Mouse (Mus musculus) MEL (cell line): ENCODE data around the gene Efna4. TPM values are rescaled to one million over a fixed set of nuclear protein-coding genes. Genes with fewer than 3 reads are reported as not detected.

Source experiments
- DNase-seq: peaks from one replicate; pipeline ENCODE4 v3.0.0; 2011; ENCODE audit warnings: low read depth, low spot score
- H3K27ac ChIP-seq: 2 replicates; pipeline ENCODE4 v1.5.1; 2012; ENCODE audit warnings: low read depth, mild to moderate bottlenecking, control low read depth, low read length, moderate library complexity; ENCODE audit not compliant: control insufficient read depth
- H3K27me3 ChIP-seq, 2 experiments: fragments of 150-350 bp in 1 of 2; sonication (generic) in 1 of 2; 2 replicates each; pipeline ENCODE4 v1.6.1; 2012; ENCODE audit warnings: low read length in 2 of 2, mild to moderate bottlenecking in 2 of 2, improper control_type of control experiment in 1 of 2, moderate library complexity in 1 of 2; ENCODE audit not compliant: insufficient read depth in 2 of 2, control insufficient read depth in 1 of 2
- H3K36me3 ChIP-seq, 2 experiments: 2 replicates each; pipeline ENCODE4 v1.6.1; 2012 to 2014; ENCODE audit warnings: low read length in 2 of 2, improper control_type of control experiment in 1 of 2, inconsistent platforms in 1 of 2, mild to moderate bottlenecking in 1 of 2; ENCODE audit not compliant: insufficient read depth in 2 of 2, control insufficient read depth in 1 of 2
- H3K4me1 ChIP-seq, 2 experiments: fragments of 150-350 bp in 1 of 2; sonication (generic) in 1 of 2; 2 replicates each; pipeline ENCODE4 v1.6.1; 2012; ENCODE audit warnings: low read length in 2 of 2, improper control_type of control experiment in 1 of 2, mild to moderate bottlenecking in 1 of 2; ENCODE audit not compliant: insufficient read depth in 2 of 2, control insufficient read depth in 1 of 2
- H3K4me3 ChIP-seq, 2 experiments: fragments of 150-350 bp in 1 of 2; sonication (generic) in 1 of 2; 2 replicates each; pipeline ENCODE4 v1.5.1; 2012; ENCODE audit warnings: low read depth in 2 of 2, low read length in 2 of 2, mild to moderate bottlenecking in 2 of 2, moderate library complexity in 2 of 2, control low read depth in 1 of 2, improper control_type of control experiment in 1 of 2; ENCODE audit not compliant: control insufficient read depth in 1 of 2, insufficient read depth in 1 of 2
- H3K79me2 ChIP-seq: 2 replicates; pipeline ENCODE4 v1.6.1; 2012; ENCODE audit warnings: mild to moderate bottlenecking, low read length, moderate library complexity; ENCODE audit not compliant: control insufficient read depth, poor library complexity, insufficient read depth
- H3K9ac ChIP-seq: 2 replicates; pipeline ENCODE4 v1.6.1; 2012; ENCODE audit warnings: low read depth, mild to moderate bottlenecking, control low read depth, low read length, moderate library complexity; ENCODE audit not compliant: control insufficient read depth, poor library complexity, severe bottlenecking
- H3K9me3 ChIP-seq: fragments of 150-350 bp; sonication (generic); replicated peaks from 2 replicates; pipeline ENCODE4 v1.6.1; 2012; ENCODE audit warnings: mild to moderate bottlenecking, low read length, improper control_type of control experiment, moderate library complexity; ENCODE audit not compliant: insufficient read depth
- BHLHE40 ChIP-seq: IDR thresholded peaks from 2 replicates; pipeline ENCODE4 v1.6.1; 2012; ENCODE audit warnings: low read depth, mild to moderate bottlenecking, inconsistent platforms, low read length, improper control_type of control experiment, borderline replicate concordance
- CHD1 ChIP-seq: IDR thresholded peaks from 2 replicates; pipeline ENCODE4 v1.6.1; 2012; ENCODE audit warnings: low read depth, mild to moderate bottlenecking, inconsistent platforms, low read length, improper control_type of control experiment
- CHD2 ChIP-seq: IDR thresholded peaks from 2 replicates; pipeline ENCODE4 v1.6.1; 2011; ENCODE audit warnings: low read length, improper control_type of control experiment
- CTCF ChIP-seq, 3 experiments: IDR thresholded peaks in 2 of 3; conservative IDR thresholded peaks in 1 of 3; 2 replicates each; pipeline ENCODE4 v1.5.1; 2011 to 2012; ENCODE audit warnings: low read length in 3 of 3, low read depth in 2 of 3, mild to moderate bottlenecking in 2 of 3, improper control_type of control experiment in 1 of 3, inconsistent platforms in 1 of 3, mixed read lengths in 1 of 3, moderate library complexity in 1 of 3; ENCODE audit not compliant: control insufficient read depth in 1 of 3, insufficient read depth in 1 of 3, poor library complexity in 1 of 3, severe bottlenecking in 1 of 3
- E2F4 ChIP-seq: IDR thresholded peaks from 2 replicates; pipeline ENCODE4 v1.6.1; 2011; ENCODE audit warnings: low read depth, low read length, improper control_type of control experiment, borderline replicate concordance
- GATA1 ChIP-seq: IDR thresholded peaks from 2 replicates; pipeline ENCODE4 v1.6.1; 2011; ENCODE audit warnings: low read depth, low read length, improper control_type of control experiment
- HCFC1 ChIP-seq: IDR thresholded peaks from 2 replicates; pipeline ENCODE4 v1.6.1; 2012; ENCODE audit warnings: low read depth, mild to moderate bottlenecking, inconsistent platforms, low read length, improper control_type of control experiment, moderate library complexity
- JUND ChIP-seq: IDR thresholded peaks from 2 replicates; pipeline ENCODE4 v1.6.1; 2011; ENCODE audit warnings: low read depth, mild to moderate bottlenecking, improper control_type of control experiment, low read length
- MAFK ChIP-seq: IDR thresholded peaks from 2 replicates; pipeline ENCODE4 v1.6.1; 2011; ENCODE audit warnings: low read depth, mild to moderate bottlenecking, low read length, improper control_type of control experiment, borderline replicate concordance
- MAZ ChIP-seq: IDR thresholded peaks from 2 replicates; pipeline ENCODE4 v1.6.1; 2012; ENCODE audit warnings: low read depth, mild to moderate bottlenecking, inconsistent platforms, low read length, improper control_type of control experiment
- MEF2A ChIP-seq: IDR thresholded peaks from 2 replicates; pipeline ENCODE4 v1.6.1; 2014; ENCODE audit warnings: low read depth, mild to moderate bottlenecking, inconsistent platforms, low read length, improper control_type of control experiment; ENCODE audit not compliant: poor library complexity, insufficient replicate concordance, severe bottlenecking; ENCODE audit errors: extremely low read depth
- MXI1 ChIP-seq: IDR thresholded peaks from 2 replicates; pipeline ENCODE4 v1.6.1; 2011; ENCODE audit warnings: mild to moderate bottlenecking, low read depth, low read length, improper control_type of control experiment
- MYB ChIP-seq: IDR thresholded peaks from 2 replicates; pipeline ENCODE4 v1.6.1; 2011; ENCODE audit warnings: mild to moderate bottlenecking, low read depth, low read length, improper control_type of control experiment
- MYC ChIP-seq: IDR thresholded peaks from 2 replicates; pipeline ENCODE4 v1.6.1; 2011; ENCODE audit warnings: low read depth, mild to moderate bottlenecking, low read length, improper control_type of control experiment, moderate library complexity
- NELFE ChIP-seq: IDR thresholded peaks from 2 replicates; pipeline ENCODE4 v1.6.1; 2011; ENCODE audit warnings: low read depth, low read length, improper control_type of control experiment
- POLR2A ChIP-seq, 2 experiments: IDR thresholded peaks; 2 replicates each; pipeline ENCODE4 v1.6.1; 2011 to 2012; ENCODE audit warnings: low read length in 2 of 2, mild to moderate bottlenecking in 2 of 2, control low read depth in 1 of 2, improper control_type of control experiment in 1 of 2, low read depth in 1 of 2, moderate library complexity in 1 of 2; ENCODE audit not compliant: control insufficient read depth in 1 of 2, insufficient read depth in 1 of 2, poor library complexity in 1 of 2
- POLR2AphosphoS5 ChIP-seq: IDR thresholded peaks from 2 replicates; pipeline ENCODE4 v1.6.1; 2012; ENCODE audit warnings: low read depth, borderline replicate concordance, mild to moderate bottlenecking, inconsistent platforms, low read length, moderate library complexity, mixed read lengths
- RCOR1 ChIP-seq: IDR thresholded peaks from 2 replicates; pipeline ENCODE4 v1.6.1; 2012; ENCODE audit warnings: low read depth, mild to moderate bottlenecking, inconsistent platforms, low read length, improper control_type of control experiment
- SIN3A ChIP-seq: IDR thresholded peaks from 2 replicates; pipeline ENCODE4 v1.6.1; 2012; ENCODE audit warnings: low read length, improper control_type of control experiment, inconsistent platforms
- SMC3 ChIP-seq: IDR thresholded peaks from 2 replicates; pipeline ENCODE4 v1.6.1; 2011; ENCODE audit warnings: low read depth, low read length, improper control_type of control experiment
- TAL1 ChIP-seq: IDR thresholded peaks from 2 replicates; pipeline ENCODE4 v1.6.1; 2012; ENCODE audit warnings: mild to moderate bottlenecking, inconsistent platforms, low read length, moderate library complexity, mixed read lengths
- TBP ChIP-seq: IDR thresholded peaks from 2 replicates; pipeline ENCODE4 v1.8.0; 2011; ENCODE audit warnings: low read depth, low read length, improper control_type of control experiment
- TCF12 ChIP-seq: IDR thresholded peaks from 2 replicates; pipeline ENCODE4 v1.6.1; 2014; ENCODE audit warnings: low read depth, mild to moderate bottlenecking, inconsistent platforms, low read length, improper control_type of control experiment, moderate library complexity
- UBTF ChIP-seq: IDR thresholded peaks from 2 replicates; pipeline ENCODE4 v1.6.1; 2012; ENCODE audit warnings: low read depth, mild to moderate bottlenecking, inconsistent platforms, low read length, improper control_type of control experiment, moderate library complexity, borderline replicate concordance; ENCODE audit not compliant: insufficient read depth
- USF1 ChIP-seq: IDR thresholded peaks from 2 replicates; pipeline ENCODE4 v1.6.1; 2014; ENCODE audit warnings: low read depth, mild to moderate bottlenecking, inconsistent platforms, low read length, improper control_type of control experiment, moderate library complexity
- ZC3H11A ChIP-seq: IDR thresholded peaks from 2 replicates; pipeline ENCODE4 v1.6.1; 2012; ENCODE audit warnings: low read depth, mild to moderate bottlenecking, inconsistent platforms, low read length, improper control_type of control experiment
- ZKSCAN1 ChIP-seq: IDR thresholded peaks from 2 replicates; pipeline ENCODE4 v1.6.1; 2012; ENCODE audit warnings: low read depth, mild to moderate bottlenecking, inconsistent platforms, low read length, improper control_type of control experiment, moderate library complexity
- ZMIZ1 ChIP-seq: IDR thresholded peaks from 2 replicates; pipeline ENCODE4 v1.6.1; 2012; ENCODE audit warnings: low read depth, mild to moderate bottlenecking, inconsistent platforms, low read length, improper control_type of control experiment, moderate library complexity
- ZNF384 ChIP-seq: IDR thresholded peaks from 2 replicates; pipeline ENCODE4 v1.6.1; 2012; ENCODE audit warnings: low read depth, mild to moderate bottlenecking, inconsistent platforms, low read length, improper control_type of control experiment
- polyA plus RNA-seq, 2 experiments: library from polyadenylated mRNA; stranded (reverse) in 1 of 2; unstranded in 1 of 2; fragments of >175 nt in 1 of 2; fragments of >200 nt in 1 of 2; gene quantifications; 2 replicates each; pipeline versions ENCODE4 v1.2.1 to v1.2.4; 2012; ENCODE audit warnings: low replicate concordance in 2 of 2, low read depth in 1 of 2; ENCODE audit not compliant: insufficient read length in 2 of 2, insufficient read depth in 1 of 2, missing spikeins in 1 of 2
- total RNA-seq: library from RNA; depleted of rRNA; stranded (reverse); fragments of 300-350 nt; gene quantifications from 2 replicates; pipeline ENCODE4 v1.2.3, GENCODE M21; 2012

Gene Efna4
- total and polyA plus RNA-seq, 3 experiments, result 1.9 to 4.5 TPM; not detected in 1

DNA sequence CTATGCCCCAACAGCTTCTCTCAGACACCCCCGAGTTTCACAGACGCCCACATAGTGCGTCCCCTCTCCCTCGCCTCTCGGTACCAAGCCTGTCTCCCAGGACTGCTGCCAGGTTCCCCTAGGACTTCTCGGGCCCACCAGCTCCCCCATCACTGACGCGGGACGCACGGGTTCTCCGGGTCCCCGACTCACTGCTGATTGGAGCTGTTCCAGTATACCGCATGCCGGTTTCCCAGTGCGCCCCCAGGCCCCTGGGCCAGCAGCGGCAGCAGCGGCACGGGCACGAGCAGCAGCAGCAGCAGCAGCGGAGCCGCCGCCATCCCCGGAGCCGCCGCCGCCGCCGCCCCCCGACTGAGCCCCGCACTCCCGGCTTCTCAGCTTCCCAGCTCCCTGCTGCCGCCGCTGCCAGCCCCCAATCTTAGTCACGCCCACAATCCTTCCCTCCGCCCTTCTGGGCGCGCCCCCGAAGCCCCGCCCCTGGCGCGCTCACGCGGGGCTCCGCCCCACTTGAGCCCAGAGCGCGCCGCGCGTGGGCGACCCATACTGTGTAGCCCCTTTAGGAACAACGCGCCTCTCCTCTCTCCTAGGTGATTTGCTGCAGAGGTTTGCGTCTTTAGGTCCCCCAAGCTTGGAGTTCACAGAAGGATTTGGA is 15.2 kb downstream of the Efna4 start, which contains the start of gene Efna3:
Efna3 (minus strand) TSS at position 452 of the 652 bp plus-strand sequence.
- no peaks in the 10 kb centered on the region for H3K79me2 ChIP-seq
- no peak within 1 kb of the TSS for H3K27ac ChIP-seq
- no peaks in the 10 kb centered on the region for H3K9me3 ChIP-seq
- H3K9ac ChIP-seq, result peak within 1 kb of the TSS; percentile 51
- no peak for TF ChIP-seq POLR2AphosphoS5
- TF ChIP-seq GATA1, result no peak
- no peak for TF ChIP-seq UBTF
- TF ChIP-seq USF1, result 0 out of 2 replicates have a peak, but pooled peaks have one; percentile 30
- no peak for TF ChIP-seq TAL1
- TF ChIP-seq CTCF (IDR thresholded peaks at IDR 0.05 in 2 of 3, conservative IDR thresholded peaks at IDR 0.05 in 1 of 3; ENCODE audit: control insufficient read depth in 1 of 3, insufficient read depth in 1 of 3, low read depth in 2 of 3, low read length in 3 of 3, poor library complexity in 1 of 3, severe bottlenecking in 1 of 3), result no peak
- no peak for TF ChIP-seq TCF12
- no peak; a peak in 1 of 4 replicates for TF ChIP-seq POLR2A (IDR thresholded peaks at IDR 0.05; ENCODE audit: control insufficient read depth in 1 of 2, insufficient read depth in 1 of 2, low read depth in 1 of 2, low read length in 2 of 2, poor library complexity in 1 of 2)
- no peak for TF ChIP-seq ZMIZ1
- TF ChIP-seq TBP, result no peak
- no peak for TF ChIP-seq ZKSCAN1
- no peak for TF ChIP-seq MEF2A
- TF ChIP-seq MYC, result no peak
- TF ChIP-seq SIN3A, result no peak
- TF ChIP-seq SMC3, result no peak
- TF ChIP-seq ZC3H11A, result no peak
- 0 out of 2 replicates have a peak, but pooled peaks have one; percentile 31 for TF ChIP-seq HCFC1
- no peak for TF ChIP-seq ZNF384
- TF ChIP-seq E2F4, result no peak
- TF ChIP-seq MXI1, result peak; percentile 43; the same call in 1 of the 2 replicates
- peaks cover 7 to 8% of the 10 kb centered on the region in 2 experiments for H3K4me1 ChIP-seq
- no peaks in the 10 kb centered on the region for H3K36me3 ChIP-seq
- peak within 1 kb of the TSS; percentile 59 to 74 for H3K4me3 ChIP-seq
- peak; percentile 83 for DNase-seq
- peaks cover 15 to 22% of the 10 kb centered on the region in 2 experiments for H3K27me3 ChIP-seq

DNA sequence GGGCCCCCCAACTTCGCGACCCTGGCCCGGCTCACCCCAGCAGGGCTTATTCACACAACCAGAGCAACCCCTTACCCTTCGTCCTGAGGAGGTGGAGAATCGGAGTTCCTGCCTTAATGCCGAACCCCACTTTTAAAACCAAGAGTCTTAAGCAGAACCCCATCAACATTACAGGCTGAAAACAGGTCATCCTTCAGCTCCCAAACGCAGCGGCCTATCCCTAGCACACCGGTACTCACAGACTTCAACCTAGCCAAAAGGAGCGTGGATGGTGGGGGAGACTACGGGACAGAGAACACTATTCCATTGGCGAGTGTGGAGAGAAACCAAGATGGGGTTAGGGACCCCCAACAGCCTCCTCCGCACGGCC is 15.7 kb downstream of the Efna4 start:
- Histone ChIP-seq H3K9ac (peak overlapping the region; percentile 51), H3K27ac (no peak overlapping the region), H3K4me3 (peak overlapping the region; percentile 59 to 74), H3K36me3 (no peaks in the 10 kb centered on the region), H3K9me3 (no peaks in the 10 kb centered on the region), H3K4me1 (peaks cover 7 to 8% of the 10 kb centered on the region in 2 experiments)
- TF ChIP-seq ZC3H11A, result no peak
- no peak for TF ChIP-seq MEF2A
- TF ChIP-seq MXI1, result no peak; the same call in 1 of the 2 replicates
- TF ChIP-seq USF1, result no peak
- TF ChIP-seq BHLHE40, result no peak
- no peak for TF ChIP-seq MAFK
- no peak for TF ChIP-seq CHD2
- TF ChIP-seq ZNF384, result no peak
- no peak for TF ChIP-seq MAZ
- no peak for TF ChIP-seq E2F4
- TF ChIP-seq POLR2AphosphoS5, result no peak
- no peak for TF ChIP-seq CHD1
- no peak for TF ChIP-seq NELFE
- no peak for TF ChIP-seq JUND
- TF ChIP-seq RCOR1, result no peak
- no peak for TF ChIP-seq MYB
- no peak for TF ChIP-seq SMC3
- TF ChIP-seq TAL1, result no peak
- no peak for TF ChIP-seq GATA1
- TF ChIP-seq, all 39 proteins: peak for 0
- H3K27me3 ChIP-seq, result peaks cover 15 to 21% of the 10 kb centered on the region in 2 experiments
- no peaks in the 10 kb centered on the region for H3K79me2 ChIP-seq
- peak; percentile 41 for DNase-seq
